Mouse (Mus musculus) erythroblast, embryonic 14.5 days (primary cell): ENCODE results near the gene Cog4.

Source experiments
- GATA1 ChIP-seq: IDR thresholded peaks from 2 replicates; pipeline ENCODE4 v1.6.1; 2012; ENCODE audit warnings: low read length, inconsistent platforms, mixed read lengths
- TAL1 ChIP-seq: IDR thresholded peaks from 3 replicates; pipeline ENCODE4 v1.6.1; 2012; ENCODE audit warnings: low read length, inconsistent platforms, mixed read lengths

DNA sequence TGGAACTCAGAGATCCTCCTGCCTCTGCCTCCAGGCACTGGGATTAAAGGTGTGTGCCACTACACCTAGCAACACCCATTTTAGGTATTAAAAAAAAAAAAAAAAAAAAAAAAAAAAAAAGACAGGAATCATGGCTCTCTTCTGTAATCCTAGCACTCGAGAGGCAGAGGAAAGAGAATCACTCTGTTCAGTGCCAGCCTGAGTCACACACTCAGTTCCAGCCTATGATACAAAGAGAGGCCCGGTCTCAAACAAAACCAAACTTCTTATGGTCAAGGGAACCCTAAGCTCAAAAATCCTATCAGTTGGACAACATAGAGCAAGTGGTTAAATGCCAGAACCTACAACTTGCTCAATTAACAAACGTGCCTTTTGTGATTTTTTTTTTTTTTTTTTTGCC, 1.5 kb upstream of the Cog4 start:
- TF ChIP-seq GATA1 (no peak), TAL1 (no peak)
